Mouse (Mus musculus): ENCODE results near the gene Nrxn2. TPM values are rescaled to one million over a fixed set of nuclear protein-coding genes. Genes with fewer than 3 reads are reported as not detected.

Nrxn2 gene
- total RNA-seq, 4 experiments from 2014 or later = 348 to 441 (median 390) TPM

GRCm38 (mm10) chr19:6540191-6540590, 121.7 kb downstream of the Nrxn2 start:
- no peak for DNase-seq (ENCODE audit: low spot score in 2 of 2)

GRCm38 (mm10) chr19:6541521-6541920, 123.0 kb downstream of the Nrxn2 start:
- DNase-seq (ENCODE audit: low spot score in 2 of 2) = no peak

- peak in 1 of 2 experiments; percentile 14 for DNase-seq (ENCODE audit: low spot score in 2 of 2)
Measured at GRCm38 (mm10) chr19:6542367-6543034, 124.0 kb downstream of the Nrxn2 start, which contains the start of gene Slc22a12. Gene Slc22a12, minus strand, starts transcription at chr19:6543032.

GRCm38 (mm10) chr19:6543035-6543383, 124.5 kb downstream of the Nrxn2 start:
- DNase-seq (ENCODE audit: low spot score in 2 of 2) = no peak

GRCm38 (mm10) chr19:6543518-6543917, 125.0 kb downstream of the Nrxn2 start:
- no peak for DNase-seq (ENCODE audit: low spot score in 2 of 2)

- no peak for DNase-seq (ENCODE audit: low spot score in 2 of 2)
Measured at GRCm38 (mm10) chr19:6544712-6545111, 126.2 kb downstream of the Nrxn2 start.

- DNase-seq (ENCODE audit: low spot score in 2 of 2) = no peak
Measured at GRCm38 (mm10) chr19:6545481-6545880, 127.0 kb downstream of the Nrxn2 start.

- DNase-seq (ENCODE audit: low spot score in 2 of 2) = no peak
Measured at GRCm38 (mm10) chr19:6546096-6546495, 127.6 kb downstream of the Nrxn2 start.

GRCm38 (mm10) chr19:6547801-6548200, 129.3 kb downstream of the Nrxn2 start:
- DNase-seq (ENCODE audit: low spot score in 2 of 2) = no peak

- no peak for DNase-seq (ENCODE audit: low spot score in 2 of 2)
Measured at GRCm38 (mm10) chr19:6548431-6549410, 130.2 kb downstream of the Nrxn2 start.

- DNase-seq (ENCODE audit: low spot score in 2 of 2) = peak in 1 of 2 experiments; percentile 72
Measured at GRCm38 (mm10) chr19:6549566-6549965, 131.0 kb downstream of the Nrxn2 start.

- no peak for DNase-seq (ENCODE audit: low spot score in 2 of 2)
Measured at GRCm38 (mm10) chr19:6551215-6551614, 132.7 kb downstream of the Nrxn2 start.

GRCm38 (mm10) chr19:6552302-6553028, 133.9 kb downstream of the Nrxn2 start:
- DNase-seq (ENCODE audit: low spot score in 2 of 2) = peak in 1 of 2 experiments; percentile 62

- DNase-seq (ENCODE audit: low spot score in 2 of 2) = no peak
Measured at GRCm38 (mm10) chr19:6553174-6553573, 134.6 kb downstream of the Nrxn2 start.

GRCm38 (mm10) chr19:6553819-6554582, 135.5 kb downstream of the Nrxn2 start:
- no peak for DNase-seq (ENCODE audit: low spot score in 2 of 2)

- DNase-seq (ENCODE audit: low spot score in 2 of 2) = no peak
Measured at GRCm38 (mm10) chr19:6559576-6559975, 141.0 kb downstream of the Nrxn2 start.

GRCm38 (mm10) chr19:6560246-6560815, 141.8 kb downstream of the Nrxn2 start:
- no peak for DNase-seq (ENCODE audit: low spot score in 2 of 2)

GRCm38 (mm10) chr19:6565136-6565535, 146.6 kb downstream of the Nrxn2 start:
- no peak for DNase-seq (ENCODE audit: low spot score in 2 of 2)

GRCm38 (mm10) chr19:6566450-6566849, 147.9 kb downstream of the Nrxn2 start:
- no peak for DNase-seq (ENCODE audit: low spot score in 2 of 2)

- no peak for DNase-seq (ENCODE audit: low spot score in 2 of 2)
Measured at GRCm38 (mm10) chr19:6569021-6569420, 150.5 kb downstream of the Nrxn2 start.

- no peak for DNase-seq (ENCODE audit: low spot score in 2 of 2)
Measured at GRCm38 (mm10) chr19:6569561-6569960, 151.0 kb downstream of the Nrxn2 start.
